Mouse (Mus musculus) lung, embryonic 16.5 days (tissue): ENCODE measurements around the gene Zfhx3. TPM values are rescaled to one million over a fixed set of nuclear protein-coding genes. Genes with fewer than 3 reads are reported as not detected.

Source experiments
- ATAC-seq: fragments of 200-750 bp; cut with Nextera tagmentation; 2 replicates; pipeline ENCODE4 v1.8.0; 2017; ENCODE audit warnings: low read depth, mild to moderate bottlenecking, moderate library complexity
- H3K27ac ChIP-seq: fragments of 300-500 bp; sonication (generic); 2 replicates; pipeline ENCODE4 v1.5.1; 2014; ENCODE audit warnings: mild to moderate bottlenecking, control low read depth, low read length
- H3K27me3 ChIP-seq: fragments of 300-500 bp; sonication (generic); 2 replicates; pipeline ENCODE4 v1.6.1; 2014; ENCODE audit warnings: low read depth, low read length, mixed read lengths; ENCODE audit not compliant: control insufficient read depth, insufficient read depth
- H3K36me3 ChIP-seq: fragments of 300-500 bp; sonication (generic); 2 replicates; pipeline ENCODE4 v1.6.1; 2014; ENCODE audit warnings: low read length; ENCODE audit not compliant: control insufficient read depth, insufficient read depth
- H3K4me1 ChIP-seq: fragments of 300-500 bp; sonication (generic); replicated peaks from 2 replicates; pipeline ENCODE4 v1.6.1; 2014; ENCODE audit warnings: low read length, mixed read lengths; ENCODE audit not compliant: control insufficient read depth, insufficient read depth
- H3K4me2 ChIP-seq: fragments of 300-500 bp; sonication (generic); 2 replicates; pipeline ENCODE4 v1.6.1; 2014; ENCODE audit warnings: low read depth, low read length, control low read depth
- H3K4me3 ChIP-seq: fragments of 300-500 bp; sonication (generic); 2 replicates; pipeline ENCODE4 v1.5.1; 2014; ENCODE audit warnings: mild to moderate bottlenecking, low read length, control low read depth
- H3K9ac ChIP-seq: fragments of 300-500 bp; sonication (generic); 2 replicates; pipeline ENCODE4 v1.6.1; 2014; ENCODE audit warnings: low read length, control low read depth
- H3K9me3 ChIP-seq: fragments of 300-500 bp; sonication (generic); 2 replicates; pipeline ENCODE4 v1.6.1; 2016; ENCODE audit warnings: low read length; ENCODE audit not compliant: control insufficient read depth
- WGBS: fragments of 180-500 bp; shearing (Covaris S2); extraction: QIAGEN DNeasy Blood & Tissue Kit; methylation state at CpG from one replicate; pipeline ENCODE4 v1.1.7; 2014; 5-methylcytosine and 5-hydroxymethylcytosine counted together
- microRNA-seq: library from miRNA; unstranded; fragments of <30 nt; microRNA quantifications from one replicate; pipeline ENCODE4, GENCODE M21; 2016
- polyA plus RNA-seq: library from polyadenylated mRNA; unstranded; fragments of >200 nt; fragmentation: Nextera tagmentation; extraction: Ambion mirVana; gene quantifications from 2 replicates; pipeline ENCODE4 v1.2.1, GENCODE M21; 2015

Zfhx3 gene
- polyA plus RNA-seq, 1 experiment from 2014 or later, result 12.7 TPM

- H3K4me3 ChIP-seq, result no peak overlapping the region
- H3K4me2 ChIP-seq, result no peak overlapping the region
- no peaks in the 10 kb centered on the region for H3K27me3 ChIP-seq
- no peaks in the 10 kb centered on the region for H3K36me3 ChIP-seq
- no peaks in the 10 kb centered on the region for H3K4me1 ChIP-seq
- H3K27ac ChIP-seq, result no peak overlapping the region
- H3K9ac ChIP-seq, result no peak overlapping the region
- no peaks in the 10 kb centered on the region for H3K9me3 ChIP-seq
- ATAC-seq, result no peak
- 67% methylated on average over 5 of the region's 5 CpGs for WGBS
Observed at GRCm38 (mm10) chr8:109001923-109002322, 1059.5 kb downstream of the Zfhx3 start.

GRCm38 (mm10) chr8:109006986-109007385 is 1064.5 kb downstream of the Zfhx3 start:
- H3K9me3 ChIP-seq, result no peaks in the 10 kb centered on the region
- no peak overlapping the region for H3K4me2 ChIP-seq
- no peaks in the 10 kb centered on the region for H3K27me3 ChIP-seq
- H3K4me3 ChIP-seq, result no peak overlapping the region
- H3K36me3 ChIP-seq, result no peaks in the 10 kb centered on the region
- no peak for ATAC-seq
- H3K27ac ChIP-seq, result no peak overlapping the region
- H3K9ac ChIP-seq, result no peak overlapping the region
- H3K4me1 ChIP-seq, result no peaks in the 10 kb centered on the region
- 78% methylated on average over 9 of the region's 9 CpGs for WGBS

Small RNAs within 50 kb of the gene (microRNA-seq; reads per million reads assigned to microRNA genes)
- gene Mir3108, result not detected
